Mouse (Mus musculus) kidney, postnatal 14 days (tissue): ENCODE measurements around the gene Btbd35f21.
"Not testable (repeated sequence)": the region's sequence is repeated elsewhere in the genome, so short reads cannot be mapped to it uniquely, and the experiment has no call there.

Experiments used
- DNase-seq: peaks from one replicate; pipeline ENCODE4 v3.0.0; 2022; ENCODE audit warnings: mixed read lengths

The Btbd35f21 gene

DNA sequence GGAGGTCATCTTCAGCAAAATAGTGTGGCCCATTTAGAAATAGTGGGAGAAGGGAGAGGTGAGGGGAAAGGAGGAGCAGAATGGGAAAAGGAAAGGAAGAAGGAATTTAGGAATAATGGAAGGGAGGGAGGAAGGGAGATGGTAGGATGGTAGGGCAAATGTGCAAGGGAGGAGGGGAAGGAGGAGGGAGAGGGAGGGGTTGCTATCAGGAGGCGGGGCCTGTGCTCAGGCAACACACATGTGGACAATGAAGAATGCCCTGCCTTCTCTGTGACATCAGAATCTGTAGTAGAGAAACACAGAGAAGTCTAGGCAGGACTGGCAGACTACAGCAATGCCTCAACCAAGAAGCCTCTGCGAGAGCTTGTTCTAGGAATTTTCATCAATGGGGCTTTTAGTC is at the start of gene Btbd35f21:
Gene Btbd35f21 (plus strand): TSS at position 301 of the 400 bp plus-strand sequence.
- DNase-seq: not testable (repeated sequence)
